Mouse (Mus musculus) small intestine, adult 10 weeks (tissue): Measurements from ENCODE around the gene Fam169b. TPM values are rescaled to one million over a fixed set of nuclear protein-coding genes. Genes with fewer than 3 reads are reported as not detected.

Experiments used
- polyA plus RNA-seq: library from polyadenylated mRNA; stranded (reverse); fragments of 350-450 nt; fragmentation: Illumina TruSeq; extraction: RNeasy Lipid Tissue Mini Kit (QIAGEN cat#74804); gene quantifications from one replicate; pipeline ENCODE4 v1.2.3, GENCODE M21; 2014; ENCODE audit warnings: low replicate concordance

Gene Fam169b
- 6.2 TPM for polyA plus RNA-seq

GRCm38 (mm10) chr7:68273515-68273914 lies at the start of gene Fam169b:
Gene Fam169b (plus strand): TSS chr7:68273839.

GRCm38 (mm10) chr7:68264028-68264453 lies 9.6 kb upstream of the Fam169b start, which contains the start of gene Pgpep1l:
Gene Pgpep1l (minus strand): TSS chr7:68264233.

Other genes starting within 250 kb of the Fam169b start
- not detected for gene Pgpep1l, start 9.6 kb upstream of the Fam169b start, polyA plus RNA-seq